Mouse (Mus musculus): ENCODE measurements around the gene Sdk2. TPM values are rescaled to one million over a fixed set of nuclear protein-coding genes. Genes with fewer than 3 reads are reported as not detected.

The Sdk2 gene
- total and polyA plus RNA-seq, 3 experiments, result 0.13 TPM; not detected in 2

- H3K4me1 ChIP-seq (ENCODE audit: control insufficient read depth in 1 of 2, insufficient read depth in 2 of 2, low read length in 2 of 2), result no peaks in the 10 kb centered on the region
- no peaks in the 10 kb centered on the region for H3K27me3 ChIP-seq (ENCODE audit: control insufficient read depth in 1 of 2, insufficient read depth in 2 of 2, low read length in 2 of 2)
- H3K36me3 ChIP-seq (ENCODE audit: control insufficient read depth in 1 of 2, insufficient read depth in 2 of 2, low read length in 2 of 2), result no peaks in the 10 kb centered on the region
- no peak overlapping the region for H3K4me3 ChIP-seq (ENCODE audit: control insufficient read depth in 1 of 2, insufficient read depth in 1 of 2, low read depth in 2 of 2, low read length in 2 of 2)
- no peak for DNase-seq (ENCODE audit: low read depth, low spot score)
- H3K27ac ChIP-seq (ENCODE audit: control insufficient read depth, low read depth, low read length), result no peak overlapping the region
- H3K9me3 ChIP-seq (replicated peaks; ENCODE audit: insufficient read depth, low read length), result no peaks in the 10 kb centered on the region
- H3K9ac ChIP-seq (ENCODE audit: control insufficient read depth, low read depth, low read length, poor library complexity, severe bottlenecking), result no peak overlapping the region
- H3K79me2 ChIP-seq (ENCODE audit: control insufficient read depth, insufficient read depth, low read length, poor library complexity), result no peaks in the 10 kb centered on the region
- TF ChIP-seq MAFK (IDR thresholded peaks at IDR 0.05; ENCODE audit: borderline replicate concordance, low read depth, low read length) (no peak), CTCF (IDR thresholded peaks at IDR 0.05 in 2 of 3, conservative IDR thresholded peaks at IDR 0.05 in 1 of 3; ENCODE audit: control insufficient read depth in 1 of 3, insufficient read depth in 1 of 3, low read depth in 2 of 3, low read length in 3 of 3, poor library complexity in 1 of 3, severe bottlenecking in 1 of 3) (no peak)
Measured at GRCm38 (mm10) chr11:114050511-114050910, 16.3 kb downstream of the Sdk2 start.

GRCm38 (mm10) chr11:114047887-114048331, 18.9 kb downstream of the Sdk2 start:
- Histone ChIP-seq H3K4me3 (ENCODE audit: control insufficient read depth in 1 of 2, insufficient read depth in 1 of 2, low read depth in 2 of 2, low read length in 2 of 2) (no peak overlapping the region), H3K4me1 (ENCODE audit: control insufficient read depth in 1 of 2, insufficient read depth in 2 of 2, low read length in 2 of 2) (no peaks in the 10 kb centered on the region), H3K9me3 (replicated peaks; ENCODE audit: insufficient read depth, low read length) (no peaks in the 10 kb centered on the region), H3K36me3 (ENCODE audit: control insufficient read depth in 1 of 2, insufficient read depth in 2 of 2, low read length in 2 of 2) (no peaks in the 10 kb centered on the region), H3K9ac (ENCODE audit: control insufficient read depth, low read depth, low read length, poor library complexity, severe bottlenecking) (no peak overlapping the region), H3K27ac (ENCODE audit: control insufficient read depth, low read depth, low read length) (no peak overlapping the region), H3K27me3 (ENCODE audit: control insufficient read depth in 1 of 2, insufficient read depth in 2 of 2, low read length in 2 of 2) (no peaks in the 10 kb centered on the region), H3K79me2 (ENCODE audit: control insufficient read depth, insufficient read depth, low read length, poor library complexity) (no peaks in the 10 kb centered on the region)
- TF ChIP-seq USF2 (IDR thresholded peaks at IDR 0.05; ENCODE audit: borderline replicate concordance in 1 of 2, insufficient read depth in 1 of 2, low read depth in 1 of 2, low read length in 2 of 2), result no peak
- TF ChIP-seq TBP (IDR thresholded peaks at IDR 0.05; ENCODE audit: low read depth, low read length), result no peak
- no peak for TF ChIP-seq CTCF (IDR thresholded peaks at IDR 0.05 in 2 of 3, conservative IDR thresholded peaks at IDR 0.05 in 1 of 3; ENCODE audit: control insufficient read depth in 1 of 3, insufficient read depth in 1 of 3, low read depth in 2 of 3, low read length in 3 of 3, poor library complexity in 1 of 3, severe bottlenecking in 1 of 3)
- no peak for TF ChIP-seq ZNF384 (IDR thresholded peaks at IDR 0.05; ENCODE audit: low read depth, low read length)
- TF ChIP-seq POLR2AphosphoS5 (IDR thresholded peaks at IDR 0.05; ENCODE audit: borderline replicate concordance, low read depth, low read length), result no peak
- no peak for TF ChIP-seq EP300 (IDR thresholded peaks at IDR 0.05; ENCODE audit: low read depth in 1 of 2, low read length in 2 of 2)
- no peak for TF ChIP-seq SIN3A (IDR thresholded peaks at IDR 0.05; ENCODE audit: low read length)
- TF ChIP-seq SMC3 (IDR thresholded peaks at IDR 0.05; ENCODE audit: low read depth, low read length), result no peak
- TF ChIP-seq POLR2A (IDR thresholded peaks at IDR 0.05; ENCODE audit: control insufficient read depth in 1 of 2, insufficient read depth in 1 of 2, low read depth in 1 of 2, low read length in 2 of 2, poor library complexity in 1 of 2), result no peak
- TF ChIP-seq MAZ (IDR thresholded peaks at IDR 0.05; ENCODE audit: low read depth, low read length), result no peak
- TF ChIP-seq GABPA (IDR thresholded peaks at IDR 0.05; ENCODE audit: low read depth, low read length), result no peak
- DNase-seq (ENCODE audit: low read depth, low spot score), result no peak

- H3K9me3 ChIP-seq (replicated peaks; ENCODE audit: insufficient read depth, low read length), result no peaks in the 10 kb centered on the region
- no peaks in the 10 kb centered on the region for H3K36me3 ChIP-seq (ENCODE audit: control insufficient read depth in 1 of 2, insufficient read depth in 2 of 2, low read length in 2 of 2)
- no peak for DNase-seq (ENCODE audit: low read depth, low spot score)
- no peaks in the 10 kb centered on the region for H3K4me1 ChIP-seq (ENCODE audit: control insufficient read depth in 1 of 2, insufficient read depth in 2 of 2, low read length in 2 of 2)
- no peak overlapping the region for H3K4me3 ChIP-seq (ENCODE audit: control insufficient read depth in 1 of 2, insufficient read depth in 1 of 2, low read depth in 2 of 2, low read length in 2 of 2)
- H3K9ac ChIP-seq (ENCODE audit: control insufficient read depth, low read depth, low read length, poor library complexity, severe bottlenecking), result no peak overlapping the region
- no peaks in the 10 kb centered on the region for H3K79me2 ChIP-seq (ENCODE audit: control insufficient read depth, insufficient read depth, low read length, poor library complexity)
- no peak for TF ChIP-seq ETS1 (IDR thresholded peaks at IDR 0.05; ENCODE audit: low read depth, low read length)
- no peak for TF ChIP-seq MEF2A (IDR thresholded peaks at IDR 0.05; ENCODE audit: extremely low read depth, insufficient replicate concordance, low read depth, low read length, poor library complexity, severe bottlenecking)
- no peak for TF ChIP-seq GABPA (IDR thresholded peaks at IDR 0.05; ENCODE audit: low read depth, low read length)
- TF ChIP-seq CTCF (IDR thresholded peaks at IDR 0.05 in 2 of 3, conservative IDR thresholded peaks at IDR 0.05 in 1 of 3; ENCODE audit: control insufficient read depth in 1 of 3, insufficient read depth in 1 of 3, low read depth in 2 of 3, low read length in 3 of 3, poor library complexity in 1 of 3, severe bottlenecking in 1 of 3), result peak in 2 of 3 experiments; percentile 3 to 24; a peak in 1 of 6 replicates
- no peak overlapping the region for H3K27ac ChIP-seq (ENCODE audit: control insufficient read depth, low read depth, low read length)
- no peaks in the 10 kb centered on the region for H3K27me3 ChIP-seq (ENCODE audit: control insufficient read depth in 1 of 2, insufficient read depth in 2 of 2, low read length in 2 of 2)
Measured at GRCm38 (mm10) chr11:114046927-114047326, 19.9 kb downstream of the Sdk2 start.
